Mouse (Mus musculus): ENCODE results near the gene Rpap3.

- TF ChIP-seq CHD1 (IDR thresholded peaks at IDR 0.05; ENCODE audit: low read depth, low read length), result no peak
- no peak for TF ChIP-seq ZC3H11A (IDR thresholded peaks at IDR 0.05; ENCODE audit: low read depth, low read length)
- TF ChIP-seq CTCF (conservative IDR thresholded peaks at IDR 0.05 in 1 of 2, IDR thresholded peaks at IDR 0.05 in 1 of 2; ENCODE audit: low read depth in 2 of 2, low read length in 2 of 2), result no peak
- TF ChIP-seq EP300 (IDR thresholded peaks at IDR 0.05; ENCODE audit: low read length), result no peak
- no peak for TF ChIP-seq SIN3A (IDR thresholded peaks at IDR 0.05; ENCODE audit: low read length)
- no peak for TF ChIP-seq RAD21 (IDR thresholded peaks at IDR 0.05; ENCODE audit: low read depth, low read length)
Measured at GRCm38 (mm10) chr15:97675927-97676326, 29.7 kb downstream of the Rpap3 start.
